ENCODE assay signal across 7 mouse cellular contexts in the genomic region with DNA sequence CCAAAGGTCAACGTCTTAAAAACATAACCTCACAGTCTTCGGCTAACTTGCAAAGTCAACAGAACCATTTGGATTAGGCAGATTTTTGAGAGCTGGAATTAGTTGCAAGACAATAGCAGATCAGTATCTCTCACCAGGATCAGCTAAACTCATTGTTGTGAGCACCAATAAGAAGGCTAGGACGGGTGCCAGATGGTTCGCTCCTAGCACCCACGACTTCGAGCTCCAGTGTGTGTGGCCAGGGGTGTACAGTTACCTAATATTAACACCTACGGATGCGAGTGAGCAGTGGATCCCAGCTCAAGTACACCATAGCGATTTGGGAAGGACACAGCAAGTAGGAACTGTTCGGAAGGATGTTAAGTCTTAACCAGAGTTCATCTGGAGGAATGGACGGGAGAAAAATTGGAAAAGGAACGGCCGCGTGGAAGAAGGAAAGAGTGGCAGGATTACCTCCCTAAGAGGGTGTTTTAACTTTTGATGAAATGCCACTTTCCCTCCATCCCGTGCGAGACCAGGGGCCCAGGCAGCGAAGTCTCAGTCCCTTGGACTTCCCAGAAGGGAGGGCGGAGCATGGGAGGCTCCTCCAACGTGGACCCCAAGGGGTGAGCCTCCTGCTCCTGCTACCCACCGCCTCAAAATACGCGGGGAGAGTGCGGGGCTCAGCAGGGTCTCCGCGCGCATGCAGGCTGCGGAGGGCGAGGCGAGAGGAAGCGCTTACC. TPM values are rescaled to one million over a fixed set of nuclear protein-coding genes. Genes with fewer than 3 reads are reported as not detected.
DNase-seq lines count a peak whose midpoint lies in the region; ATAC-seq and TF ChIP-seq lines count a peak whose summit lies in the region.

No protein-coding gene starts in this region.

- peak overlapping the region; percentile 51 for H3K9ac ChIP-seq in midbrain, embryonic 15.5 days

- no peak overlapping the region for H3K27ac ChIP-seq in thymus, adult 2 months (ENCODE audit: control insufficient read depth, insufficient read depth, low read length)
- no peak overlapping the region for H3K27ac ChIP-seq in cortical plate, adult 2 months (ENCODE audit: insufficient read depth, low read length)
- peak overlapping the region; percentile 56 for H3K27ac ChIP-seq in limb, embryonic 10.5 days
- peak overlapping the region; percentile 25; the same call in 1 of the 2 replicates for H3K27ac ChIP-seq in midbrain, embryonic 15.5 days

- 0 out of 2 replicates have a peak, but pooled peaks have one; percentile 25 for ATAC-seq in midbrain, embryonic 15.5 days (replicated peaks)

- H3K4me1 ChIP-seq in thymus, adult 2 months (replicated peaks; ENCODE audit: control insufficient read depth, insufficient read depth, low read length) = peaks cover 7% of the 10 kb centered on the region
- peaks cover 2% of the 10 kb centered on the region; the same call in 1 of the 2 replicates for H3K4me1 ChIP-seq in cortical plate, adult 2 months (ENCODE audit: control insufficient read depth, insufficient read depth, low read length)
- peaks cover 16% of the 10 kb centered on the region for H3K4me1 ChIP-seq in limb, embryonic 10.5 days
- H3K4me1 ChIP-seq in midbrain, embryonic 15.5 days = peaks cover 18% of the 10 kb centered on the region

- no peaks in the 10 kb centered on the region; the same call in 1 of the 2 replicates for H3K27me3 ChIP-seq in thymus, adult 2 months (ENCODE audit: control insufficient read depth, insufficient read depth, low read length)
- peaks cover 12% of the 10 kb centered on the region for H3K27me3 ChIP-seq in limb, embryonic 10.5 days (ENCODE audit: low read depth, poor library complexity, severe bottlenecking)
- H3K27me3 ChIP-seq in midbrain, embryonic 15.5 days (replicated peaks) = no peaks in the 10 kb centered on the region

- TF ChIP-seq CTCF in thymus, adult 2 months (IDR thresholded peaks at IDR 0.05; ENCODE audit: borderline replicate concordance, control insufficient read depth, extremely low read depth, insufficient read depth, low read length, poor library complexity) = no peak
- no peak for TF ChIP-seq CTCF in cortical plate, adult 2 months (IDR thresholded peaks at IDR 0.05; ENCODE audit: extremely low read depth, insufficient read depth, low read length)

- no peaks in the 10 kb centered on the region for H3K9me3 ChIP-seq in limb, embryonic 10.5 days (replicated peaks)
- H3K9me3 ChIP-seq in midbrain, embryonic 15.5 days = no peaks in the 10 kb centered on the region

- WGBS in thymus, adult 2 months = 6% methylated on average over 30 of the region's 30 CpGs
- 10% methylated on average over 30 of the region's 30 CpGs for WGBS in limb, embryonic 10.5 days
- 4% methylated on average over 30 of the region's 30 CpGs for WGBS in midbrain, embryonic 15.5 days

- no peak for DNase-seq in thymus, adult 2 months
- no peak for DNase-seq in thymus, postnatal 4 days
- peak; percentile 35 to 38 for DNase-seq in heart, postnatal 36 days
- DNase-seq in limb, embryonic 10.5 days (ENCODE audit: low spot score) = no peak
- DNase-seq in thymus, postnatal 36 days = no peak

- no peak for TF ChIP-seq POLR2A in thymus, adult 2 months (IDR thresholded peaks at IDR 0.05; ENCODE audit: control insufficient read depth, extremely low read depth, insufficient read depth, low read length, poor library complexity)
- no peak for TF ChIP-seq POLR2A in cortical plate, adult 2 months (IDR thresholded peaks at IDR 0.05; ENCODE audit: extremely low read depth, insufficient read depth, low read length)

- intact Hi-C loops in heart, postnatal 36 days (cut with DNase I) = loop anchor here (5.0 kb wide), 1 partner anchor 72 kb away; no protein-coding TSS in a partner anchor

- no peaks in the 10 kb centered on the region for H3K36me3 ChIP-seq in thymus, adult 2 months (ENCODE audit: control insufficient read depth, insufficient read depth, low read length)
- no peaks in the 10 kb centered on the region for H3K36me3 ChIP-seq in limb, embryonic 10.5 days
- no peaks in the 10 kb centered on the region for H3K36me3 ChIP-seq in midbrain, embryonic 15.5 days (replicated peaks)

- peak overlapping the region; percentile 49 for H3K4me3 ChIP-seq in thymus, adult 2 months (ENCODE audit: control insufficient read depth, insufficient read depth, low read length)
- peak overlapping the region; percentile 59 for H3K4me3 ChIP-seq in cortical plate, adult 2 months (ENCODE audit: insufficient read depth, low read length)
- H3K4me3 ChIP-seq in limb, embryonic 10.5 days = peak overlapping the region; percentile 77
- H3K4me3 ChIP-seq in midbrain, embryonic 15.5 days = peak overlapping the region; percentile 54

- peak overlapping the region; percentile 82 for H3K4me2 ChIP-seq in midbrain, embryonic 15.5 days

RNA-seq across cellular contexts. Expression of gene Lima1, which starts 0.5 kb away (rescaled TPM):
- polyA plus RNA-seq in thymus, adult 2 months (2012; rRNA removed) = 11.0 and 12.3 TPM in 2 replicates
- 12.1 and 12.4 TPM in 2 replicates for polyA plus RNA-seq in cortical plate, adult 2 months (2012; rRNA removed)
- 10 to 100 TPM; 19.9 to 21.0 TPM for total RNA-seq in heart, postnatal 36 days (2021)
- polyA plus RNA-seq in limb, embryonic 10.5 days (2016; fragmentation: Nextera tagmentation; extraction: Ambion mirVana) = 56.8 and 70.8 TPM in 2 replicates
- 13.9 and 14.2 TPM in 2 replicates for polyA plus RNA-seq in midbrain, embryonic 15.5 days (2015; fragmentation: Nextera tagmentation; extraction: Ambion mirVana)

Comparison
In these comparisons a context has a peak if more than half of its experiments do, and no peak if none do; other contexts are left out.
1. DNase-seq: peak in heart, postnatal 36 days (2 of 2); none in thymus, adult 2 months (single experiment), thymus, postnatal 4 days (single experiment), limb, embryonic 10.5 days (single experiment) and thymus, postnatal 36 days (0 of 2).
2. H3K27ac ChIP-seq: peak in limb, embryonic 10.5 days (single experiment) and midbrain, embryonic 15.5 days (single experiment); none in thymus, adult 2 months (single experiment) and cortical plate, adult 2 months (single experiment).
3. Peak in every context shown above with its lines, with median percentiles within 50 percentile points of each other: H3K4me3 ChIP-seq.